Mouse (Mus musculus) gastrocnemius, postnatal 36 days (tissue): ENCODE data around the gene Slc39a7. TPM values are rescaled to one million over a fixed set of nuclear protein-coding genes. Genes with fewer than 3 reads are reported as not detected.

Source experiments
- DNase-seq, 2 experiments: peaks; one replicate each; pipeline ENCODE4 v3.0.0; 2022
- intact Hi-C: fragments of 180-260 bp; cut with DNase I; formaldehyde crosslinking; loops from one replicate; pipeline ENCODE4 v1.15.1; 2025
- long read RNA-seq, 2 experiments: library from polyadenylated mRNA; stranded (forward); transcript quantifications; one replicate each; pipeline ENCODE4 v2.0.0; 2021
- total RNA-seq, 2 experiments: library from RNA; stranded (reverse); gene quantifications; 2 replicates each; pipeline ENCODE4 v1.2.3; 2021

The Slc39a7 gene
- 10 to 100 TPM; 40.8 to 45.2 TPM for total RNA-seq
- long read RNA-seq, experiment 1, transcript Slc39a7-201 (7 exons, 2,320 nt), result major isoform, 8 of 28 reads
- long read RNA-seq, experiment 1, transcript Slc39a7-203 (8 exons, 1,550 nt), result minor isoform, 7 of 28 reads
- long read RNA-seq, experiment 1, partial matches to known transcripts, result 1 of 28 reads
- long read RNA-seq, experiment 1, other reads (novel, unspliced or antisense), result 10 of 28 reads
- long read RNA-seq, experiment 2, transcript Slc39a7-201 (7 exons, 2,320 nt), result major isoform, 20 of 37 reads
- long read RNA-seq, experiment 2, transcript Slc39a7-203 (8 exons, 1,550 nt), result minor isoform, 6 of 37 reads
- long read RNA-seq, experiment 2, partial matches to known transcripts, result 1 of 37 reads
- long read RNA-seq, experiment 2, other reads (novel, unspliced or antisense), result 8 of 37 reads

GRCm38 (mm10) chr17:34031465-34032173 lies at the start of gene Slc39a7, which contains the start of gene Rxrb:
Gene Slc39a7, minus strand, starts transcription at chr17:34031682.
Gene Rxrb, plus strand, starts transcription at chr17:34031812.
- peak; percentile 98 for DNase-seq
- intact Hi-C loops, result no loop called here

GRCm38 (mm10) chr17:34079621-34080020 lies 48.1 kb upstream of the Slc39a7 start:
- DNase-seq, result no peak
- intact Hi-C loops, result loop anchor here (10.0 kb wide), 1 partner anchor 155 kb away; the partner anchor contains the start of gene H2-Ob

- DNase-seq, result no peak
- intact Hi-C loops, result loop anchor here (10.0 kb wide), 1 partner anchor 156 kb away; the partner anchor contains the start of gene H2-Ob
Measured at GRCm38 (mm10) chr17:34079002-34079401, 47.5 kb upstream of the Slc39a7 start.

- intact Hi-C loops, result loop anchor here (10.0 kb wide), 1 partner anchor 157 kb away; the partner anchor contains the start of gene H2-Ob
- no peak for DNase-seq
Measured at GRCm38 (mm10) chr17:34078148-34078547, 46.7 kb upstream of the Slc39a7 start.

- intact Hi-C loops, result loop anchor here (10.0 kb wide), 1 partner anchor 157 kb away; the partner anchor contains the start of gene H2-Ob
- DNase-seq, result peak; percentile 37 to 60
Measured at GRCm38 (mm10) chr17:34077549-34077948, 46.1 kb upstream of the Slc39a7 start.

GRCm38 (mm10) chr17:34075271-34075670 lies 43.8 kb upstream of the Slc39a7 start:
- intact Hi-C loops, result loop anchor here (10.0 kb wide), 1 partner anchor 160 kb away; the partner anchor contains the start of gene H2-Ob
- DNase-seq, result peak in 1 of 2 experiments; percentile 63

- no peak for DNase-seq
- intact Hi-C loops, result loop anchor here (10.0 kb wide), 1 partner anchor 163 kb away; the partner anchor contains the start of gene H2-Ob
Measured at GRCm38 (mm10) chr17:34072091-34072490, 40.6 kb upstream of the Slc39a7 start.

GRCm38 (mm10) chr17:34068864-34069263 lies 37.4 kb upstream of the Slc39a7 start:
- intact Hi-C loops, result no loop called here
- DNase-seq, result no peak

GRCm38 (mm10) chr17:34057224-34057623 lies 25.7 kb upstream of the Slc39a7 start:
- intact Hi-C loops, result no loop called here
- no peak for DNase-seq

- no peak for DNase-seq
- intact Hi-C loops, result no loop called here
Measured at GRCm38 (mm10) chr17:34047404-34048050, 16.0 kb upstream of the Slc39a7 start.

GRCm38 (mm10) chr17:34045941-34046340 lies 14.5 kb upstream of the Slc39a7 start:
- intact Hi-C loops, result no loop called here
- no peak for DNase-seq

- peak; percentile 73 to 81 for DNase-seq
- intact Hi-C loops, result loop anchor here (5.0 kb wide), 1 partner anchor 72 kb away; no protein-coding TSS in a partner anchor
Measured at GRCm38 (mm10) chr17:34039562-34040450, 8.3 kb upstream of the Slc39a7 start.

- intact Hi-C loops, result loop anchor here (5.0 kb wide), 1 partner anchor 73 kb away; no protein-coding TSS in a partner anchor
- DNase-seq, result peak in 1 of 2 experiments; percentile 11
Measured at GRCm38 (mm10) chr17:34038878-34039561, 7.5 kb upstream of the Slc39a7 start, which contains the start of gene Col11a2. Gene Col11a2, plus strand, starts transcription at chr17:34039437.

- intact Hi-C loops, result loop anchor here (5.0 kb wide), 1 partner anchor 74 kb away; no protein-coding TSS in a partner anchor
- peak in 1 of 2 experiments; percentile 19 for DNase-seq
Measured at GRCm38 (mm10) chr17:34038440-34038839, 7.0 kb upstream of the Slc39a7 start.

GRCm38 (mm10) chr17:34037241-34037640 lies 5.8 kb upstream of the Slc39a7 start:
- intact Hi-C loops, result loop anchor here (5.0 kb wide), 1 partner anchor 75 kb away; no protein-coding TSS in a partner anchor
- DNase-seq, result peak in 1 of 2 experiments; percentile 9

- intact Hi-C loops, result loop anchor here (5.0 kb wide), 1 partner anchor 76 kb away; no protein-coding TSS in a partner anchor
- DNase-seq, result peak in 1 of 2 experiments; percentile 7
Measured at GRCm38 (mm10) chr17:34036647-34037046, 5.2 kb upstream of the Slc39a7 start.

GRCm38 (mm10) chr17:34035517-34035916 lies 4.0 kb upstream of the Slc39a7 start:
- peak in 1 of 2 experiments; percentile 3 for DNase-seq
- intact Hi-C loops, result loop anchor here (5.0 kb wide), 1 partner anchor 77 kb away; no protein-coding TSS in a partner anchor

- DNase-seq, result peak; percentile 4 to 60
- intact Hi-C loops, result no loop called here
Measured at GRCm38 (mm10) chr17:34034064-34034463, 2.6 kb upstream of the Slc39a7 start.
